Mouse (Mus musculus) ZHBTc4 (cell line): Measurements from ENCODE around the gene Gm47841.

Experiments
- DNase-seq: peaks from one replicate; pipeline ENCODE4 v3.0.0-alpha.2; 2011; ENCODE audit warnings: low read depth, low spot score

Gm47841 gene

DNA sequence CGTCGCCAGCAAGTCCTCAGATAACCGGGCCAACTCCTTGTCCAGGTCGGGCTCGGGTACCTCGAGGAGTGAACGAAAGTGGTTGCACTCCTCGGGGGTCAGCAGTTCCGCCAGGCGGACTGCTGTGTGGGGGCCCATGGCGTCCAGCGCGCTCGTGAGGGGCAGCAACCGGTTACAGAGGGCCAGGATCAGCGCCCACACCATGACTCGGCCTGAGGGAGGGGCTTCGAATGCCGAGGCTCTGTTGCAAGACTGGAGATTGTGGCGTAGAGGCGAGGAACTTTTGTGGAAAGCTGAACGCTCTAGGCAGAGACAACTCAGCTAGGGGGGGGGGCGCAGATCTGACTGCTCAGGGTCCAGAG lies at the start of gene Gm47841:
Gene Gm47841, minus strand, starts transcription at position 204 of the 362 bp plus-strand sequence.
- peak; percentile 30 for DNase-seq

DNA sequence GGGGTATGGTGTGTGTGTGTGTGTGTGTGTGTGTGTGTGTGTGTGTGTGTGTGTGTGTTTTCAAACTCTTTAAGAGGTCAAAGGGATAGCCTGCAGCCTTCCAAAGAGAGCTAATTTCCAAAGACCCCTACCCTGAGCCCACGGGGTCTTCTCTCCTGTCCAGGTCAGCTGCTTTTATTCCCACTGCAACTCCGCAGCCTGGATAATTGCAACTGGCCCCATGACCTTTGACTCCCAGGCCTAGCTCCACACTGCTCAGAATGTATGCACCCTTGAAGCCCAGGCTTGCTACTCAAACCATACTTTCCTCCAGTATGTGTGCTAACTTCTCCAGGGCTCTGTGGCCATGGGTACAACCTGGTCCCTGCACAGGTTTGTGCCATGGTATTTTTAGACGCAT lies 48.2 kb upstream of the Gm47841 start:
- DNase-seq = no peak

GRCm38 (mm10) chr15:101094979-101095378 lies 47.8 kb upstream of the Gm47841 start:
- peak; percentile 60 for DNase-seq

DNA sequence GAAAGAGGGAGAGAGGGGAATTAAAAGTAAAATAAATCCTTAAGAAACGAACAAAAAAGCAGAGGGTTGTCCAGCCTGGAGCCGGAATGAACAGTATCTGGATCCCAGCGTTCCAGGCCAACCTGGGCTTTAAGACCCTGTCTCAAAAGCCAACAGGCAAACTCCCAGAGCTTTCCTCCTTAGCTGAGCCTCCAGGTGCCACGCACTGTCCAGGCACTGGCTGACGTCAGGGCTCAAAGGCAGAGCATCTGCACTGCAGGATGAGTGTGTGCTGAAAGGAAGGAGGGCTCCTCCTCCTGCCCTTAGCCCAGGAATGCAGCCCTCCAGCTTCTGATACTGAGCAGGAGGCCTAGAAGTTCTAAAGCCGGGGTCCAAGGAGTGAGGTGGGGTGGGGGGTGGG lies 46.8 kb upstream of the Gm47841 start:
- DNase-seq = peak; percentile 60

GRCm38 (mm10) chr15:101092829-101093648 lies 45.8 kb upstream of the Gm47841 start:
- peak; percentile 94 for DNase-seq

DNA sequence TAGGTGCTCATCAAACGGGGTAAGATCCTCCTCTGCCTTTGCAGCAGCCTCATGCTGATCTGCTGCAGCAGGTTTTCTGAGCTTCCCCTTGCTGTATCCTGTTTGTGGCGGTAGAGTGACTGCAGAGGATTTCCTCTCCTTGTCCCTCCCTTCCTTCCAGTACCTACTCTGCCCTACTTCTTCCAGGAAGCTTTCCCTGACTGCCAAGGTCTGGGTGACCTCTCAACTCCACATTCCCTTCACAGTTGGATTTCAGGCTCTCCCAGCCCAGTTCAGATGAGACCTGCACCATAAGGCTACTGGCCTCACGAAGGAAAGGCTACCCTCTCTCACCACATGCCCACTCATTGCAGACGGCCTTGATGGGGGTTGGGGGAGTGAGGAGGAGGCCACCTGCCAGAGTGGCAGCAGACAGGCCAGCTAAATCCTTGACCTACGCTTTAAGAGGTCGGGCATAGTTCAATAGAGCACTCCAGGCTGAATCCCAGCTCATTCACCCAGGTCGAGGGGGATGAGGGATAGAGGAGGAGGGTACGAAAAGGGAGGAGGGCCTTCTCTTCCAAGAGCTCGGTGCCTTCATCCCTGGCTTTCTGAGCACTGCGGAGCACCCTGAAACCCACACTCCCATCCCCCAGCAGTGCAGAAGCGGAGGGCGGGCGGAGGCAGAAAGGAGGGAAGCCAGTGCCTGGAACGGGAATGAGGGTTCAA lies 45.1 kb upstream of the Gm47841 start:
- peak; percentile 53 for DNase-seq

DNA sequence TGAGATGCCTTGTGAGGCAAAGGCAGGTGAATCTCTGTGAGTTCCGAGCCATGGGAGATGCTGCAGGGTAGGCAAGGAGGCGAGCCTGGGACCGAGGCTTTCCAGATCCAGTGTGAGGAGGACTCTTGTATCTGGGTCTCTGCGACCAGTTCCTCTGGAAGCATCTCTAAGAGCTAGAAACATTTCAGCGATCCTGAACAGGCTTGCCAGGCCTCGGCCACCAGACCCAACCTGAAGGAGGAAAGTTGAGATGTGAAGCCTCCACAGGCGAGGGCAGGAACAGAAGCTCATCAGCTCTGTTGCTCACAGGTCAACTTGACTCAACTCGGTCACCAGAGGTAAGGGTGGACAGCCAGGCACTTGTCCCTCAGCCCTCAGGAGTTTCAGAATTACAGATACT lies 44.4 kb upstream of the Gm47841 start:
- DNase-seq = no peak

- no peak for DNase-seq
Measured at GRCm38 (mm10) chr15:101088291-101088690, 41.1 kb upstream of the Gm47841 start.

DNA sequence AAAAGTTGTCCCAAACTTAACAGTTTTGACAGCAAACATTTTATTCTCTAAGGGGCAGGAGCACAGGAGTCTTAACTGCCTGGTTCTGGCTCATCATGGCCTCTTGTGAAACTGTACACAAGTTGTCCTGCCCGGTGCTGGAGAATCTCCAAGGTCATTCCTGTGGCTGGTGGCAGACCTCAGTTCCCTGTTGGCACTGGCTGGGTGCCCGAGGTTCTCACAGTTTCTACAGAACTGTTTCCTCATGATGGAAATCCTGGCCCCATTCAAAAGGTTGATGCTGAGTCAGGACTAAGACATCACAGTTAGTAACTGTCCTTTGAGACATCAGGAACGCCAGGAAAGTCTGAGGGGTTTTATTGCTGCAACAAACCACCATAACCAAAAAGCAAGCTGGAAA lies 39.8 kb upstream of the Gm47841 start:
- no peak for DNase-seq

DNA sequence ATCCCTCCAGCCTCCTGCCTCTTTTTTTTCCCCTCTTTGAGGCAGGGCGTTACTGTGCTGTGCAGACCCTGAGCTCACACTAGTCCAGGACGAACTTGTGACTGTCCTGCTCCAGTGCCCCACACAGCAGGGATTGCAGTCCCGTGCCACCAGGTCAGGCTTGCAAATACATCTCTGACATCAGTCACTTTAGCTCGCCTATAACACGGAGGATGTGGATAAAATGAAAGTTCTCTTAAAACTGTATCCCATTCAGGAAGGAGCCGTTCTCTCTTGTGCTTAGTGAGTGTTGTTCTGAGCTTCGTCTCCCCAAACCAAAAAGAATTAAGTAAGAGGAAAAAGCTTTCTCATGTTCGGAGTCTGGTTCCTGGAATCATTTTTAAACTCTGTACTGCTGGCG lies 39.3 kb upstream of the Gm47841 start:
- no peak for DNase-seq

DNA sequence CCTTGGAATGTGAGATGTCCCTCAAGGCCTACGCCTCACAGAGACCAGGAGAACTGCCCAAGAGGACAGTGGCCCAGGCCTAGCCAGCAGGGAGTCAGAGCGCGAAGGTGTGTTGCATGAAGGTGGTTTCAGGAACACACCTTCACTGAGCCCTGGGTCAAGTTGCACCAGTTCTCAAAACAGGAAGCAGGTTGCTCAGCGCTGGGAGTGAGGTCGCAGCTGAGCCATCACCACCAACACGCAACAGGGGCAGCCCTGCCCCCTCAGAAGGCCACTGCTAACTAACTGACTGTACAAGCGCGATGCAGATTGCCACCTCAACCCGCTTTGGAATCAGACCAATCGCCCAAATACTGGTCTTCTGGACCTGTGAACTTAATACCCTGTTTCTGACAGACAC lies 37.3 kb upstream of the Gm47841 start:
- no peak for DNase-seq

GRCm38 (mm10) chr15:101082236-101082635 lies 35.0 kb upstream of the Gm47841 start:
- DNase-seq = peak; percentile 94

GRCm38 (mm10) chr15:101081035-101081548 lies 33.9 kb upstream of the Gm47841 start:
- DNase-seq = peak; percentile 45

DNA sequence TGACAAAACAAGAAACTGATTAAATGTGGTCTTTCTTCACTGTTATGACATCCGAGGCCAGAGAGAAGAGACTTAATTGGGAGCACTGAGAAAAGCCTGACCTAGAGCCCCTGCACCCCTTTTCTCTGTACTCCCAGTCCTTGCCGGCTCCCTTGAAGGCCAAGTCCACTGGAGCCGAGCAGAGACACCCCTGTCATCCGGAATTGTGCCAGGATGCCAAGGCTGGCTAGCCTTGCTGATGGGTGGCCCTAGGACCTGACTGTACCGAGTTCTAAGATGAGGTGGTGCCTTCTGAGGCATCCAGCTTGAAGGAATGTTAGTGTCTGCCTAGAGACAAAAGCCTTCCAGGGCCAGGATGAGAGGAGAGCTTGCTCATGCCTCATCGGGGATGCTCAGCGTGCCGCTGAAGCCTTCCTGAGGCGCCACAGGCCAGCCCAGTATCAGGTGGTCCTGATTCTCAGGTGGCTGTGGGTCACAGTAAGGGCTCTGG lies 32.9 kb upstream of the Gm47841 start:
- DNase-seq = peak; percentile 47

GRCm38 (mm10) chr15:101078731-101079156 lies 31.5 kb upstream of the Gm47841 start:
- DNase-seq = peak; percentile 51

DNA sequence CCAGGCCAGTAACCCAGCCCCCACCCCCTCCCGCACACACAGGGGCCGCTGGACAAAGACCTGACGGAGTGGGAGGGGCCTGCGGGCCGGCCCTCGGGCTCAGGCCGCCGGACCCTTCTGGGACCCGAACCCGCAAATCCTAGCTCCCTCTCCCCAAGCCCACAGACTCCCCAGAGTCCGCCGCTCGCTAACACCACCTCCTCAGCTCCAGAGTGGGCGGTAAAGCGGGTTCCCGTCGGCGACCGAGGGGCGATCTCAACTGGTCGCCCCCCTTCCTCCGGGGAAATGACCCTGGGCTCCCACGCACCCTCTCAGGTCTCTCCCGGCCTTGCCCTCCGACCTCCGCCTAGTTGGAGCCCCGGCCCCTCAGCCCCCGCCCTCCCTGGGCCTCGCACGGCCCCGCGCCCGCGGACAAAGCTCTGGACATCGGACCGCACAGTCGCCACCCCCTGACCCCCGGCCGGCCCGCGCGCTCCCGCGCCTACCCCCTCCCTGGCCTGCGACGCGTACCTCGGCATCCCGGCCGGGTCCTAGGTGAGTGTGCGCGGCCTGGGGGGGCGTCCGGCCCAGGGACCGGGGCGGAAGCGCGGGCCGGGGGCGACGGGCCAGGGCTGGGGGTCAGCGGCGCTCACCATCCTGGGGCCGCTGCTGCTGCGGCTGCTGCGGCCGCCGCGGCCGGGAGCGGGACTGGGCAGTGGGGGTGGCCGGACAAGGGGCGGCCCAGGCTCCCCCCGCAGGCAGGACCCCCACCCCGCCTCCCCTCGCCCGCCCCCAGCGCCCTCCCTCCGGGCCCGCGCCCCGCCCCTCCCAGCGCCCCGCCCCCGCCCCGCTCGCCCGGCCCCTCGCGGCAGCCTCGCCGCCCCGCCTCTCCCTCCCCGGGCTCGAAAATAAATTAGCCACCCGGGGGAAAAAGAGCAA lies 30.9 kb upstream of the Gm47841 start, which contains the start of gene Fignl2:
Gene Fignl2, minus strand, starts transcription at position 755 of the 918 bp plus-strand sequence.
- no peak for DNase-seq

GRCm38 (mm10) chr15:101077001-101077812 lies 30.0 kb upstream of the Gm47841 start:
- peak; percentile 54 for DNase-seq

GRCm38 (mm10) chr15:101076071-101077000 lies 29.1 kb upstream of the Gm47841 start:
- DNase-seq = no peak

DNA sequence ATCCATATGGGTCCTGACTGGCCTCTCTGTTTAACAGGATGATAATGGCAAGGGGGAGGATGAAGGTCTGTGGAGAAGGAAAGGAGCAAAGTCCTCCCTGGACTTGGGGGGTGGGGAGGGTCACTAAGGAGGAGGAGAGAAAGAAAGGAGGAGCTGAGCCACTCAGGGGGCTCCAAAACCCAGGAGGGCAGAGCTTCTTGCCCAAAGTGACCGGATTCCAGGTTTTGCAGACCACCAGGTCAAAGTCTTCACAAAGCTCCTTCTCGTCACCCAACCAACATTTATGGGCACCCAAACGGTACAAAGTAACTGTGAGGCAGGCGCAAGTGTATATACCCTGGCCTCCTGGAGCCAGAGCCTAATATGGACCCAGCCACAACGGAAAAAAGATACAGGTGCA lies 28.5 kb upstream of the Gm47841 start:
- DNase-seq = no peak
